Mouse (Mus musculus) CD8-positive naive resting alpha-beta T cell, adult 2 months (primary cell): ENCODE results near the gene 2410002F23Rik.
"Not testable (repeated sequence)": the region's sequence is repeated elsewhere in the genome, so short reads cannot be mapped to it uniquely, and the experiment has no call there.

Experiments used
- DNase-seq, 2 experiments: peaks; one replicate each; pipeline ENCODE4 v3.0.0; 2022; ENCODE audit warnings: low read depth in 2 of 2, low spot score in 2 of 2

Gene 2410002F23Rik

GRCm38 (mm10) chr7:44261147-44261546, 14.6 kb downstream of the 2410002F23Rik start, which contains the start of gene Gm15517:
Gene Gm15517 (plus strand): TSS chr7:44261447.
- no peak for DNase-seq

DNA sequence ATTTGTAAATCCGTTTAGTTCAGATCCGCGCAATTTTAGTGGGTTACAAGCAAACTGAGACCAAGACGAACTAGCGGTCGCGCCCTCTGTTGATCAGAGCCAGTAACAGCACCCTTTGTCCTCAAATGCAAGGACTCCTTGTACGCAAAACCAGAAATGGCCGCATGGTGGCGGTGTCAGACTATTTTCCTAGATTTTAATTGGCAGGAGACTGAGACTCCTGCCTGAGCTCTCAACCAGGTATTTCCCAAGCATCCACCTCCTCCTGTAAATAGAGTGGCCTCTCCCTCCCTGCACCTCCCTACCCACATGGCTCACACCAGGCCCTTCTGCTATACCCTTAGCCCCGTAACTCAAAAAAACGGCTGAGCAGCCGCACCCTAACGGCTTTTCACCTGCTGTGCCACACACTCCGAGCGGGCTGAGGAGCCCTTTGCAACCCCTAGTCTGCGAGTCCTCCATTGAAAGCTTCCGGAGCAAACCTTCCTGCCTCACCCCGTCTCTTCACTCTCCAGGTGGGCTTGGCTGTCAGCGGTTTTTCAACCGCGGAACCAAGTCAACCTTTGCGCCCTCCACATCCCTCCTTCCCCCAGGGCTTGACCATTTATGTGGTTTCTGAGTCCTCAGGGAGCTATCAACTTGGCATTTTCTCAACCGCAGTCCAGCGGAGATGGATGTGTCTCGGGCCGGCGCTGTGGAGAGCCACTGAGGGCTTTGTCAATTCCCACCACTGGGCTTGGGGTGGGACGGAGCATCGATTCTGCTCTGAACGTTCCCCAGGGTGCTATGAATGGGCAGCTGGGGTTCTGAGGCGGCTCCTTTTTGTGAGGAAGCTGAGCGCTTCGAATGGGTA, 16.5 kb downstream of the 2410002F23Rik start:
- peak; percentile 88 to 94 for DNase-seq

- no peak for DNase-seq
Measured at GRCm38 (mm10) chr7:44268117-44268516, 21.6 kb downstream of the 2410002F23Rik start.

DNA sequence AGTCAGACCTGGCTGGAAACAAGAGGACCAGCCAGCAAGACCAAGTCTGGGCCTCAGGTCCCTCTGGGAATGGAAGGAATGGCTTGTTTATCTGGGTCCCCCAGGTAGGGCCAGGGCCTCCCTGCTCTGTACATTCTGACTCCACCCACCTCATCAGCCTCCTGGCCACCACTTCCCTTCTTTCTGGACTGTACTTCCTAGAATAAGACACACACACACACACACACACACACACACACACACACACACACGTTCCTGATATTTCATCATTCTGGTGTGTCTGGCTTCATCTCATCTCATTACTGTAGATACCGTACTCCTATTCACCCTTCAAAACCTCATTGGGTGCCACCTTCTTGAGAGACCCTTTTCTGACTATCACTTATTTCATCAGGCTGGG, 22.9 kb downstream of the 2410002F23Rik start:
- no peak for DNase-seq

GRCm38 (mm10) chr7:44271309-44271708, 24.8 kb downstream of the 2410002F23Rik start:
- DNase-seq, result no peak

DNA sequence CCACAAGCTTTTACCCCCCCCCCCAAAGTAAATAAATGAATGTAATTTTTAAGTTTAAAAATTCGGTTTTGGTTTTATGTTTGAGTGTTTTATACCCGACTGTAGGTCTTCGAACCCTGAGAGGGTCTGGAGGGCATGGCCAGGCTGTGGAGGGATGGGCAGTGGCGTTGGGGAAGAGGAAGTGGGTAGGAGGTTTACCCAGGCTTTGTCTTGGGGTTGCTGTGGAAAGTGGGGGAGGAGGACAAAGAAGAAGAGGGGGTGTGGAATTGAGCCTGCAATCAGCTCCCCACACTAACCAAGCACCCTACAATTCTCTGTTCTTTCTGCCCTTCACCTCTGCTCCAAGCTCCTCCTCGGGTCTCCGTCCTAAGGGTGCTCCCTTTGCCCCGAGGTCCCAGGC, 26.0 kb downstream of the 2410002F23Rik start:
- no peak for DNase-seq

DNA sequence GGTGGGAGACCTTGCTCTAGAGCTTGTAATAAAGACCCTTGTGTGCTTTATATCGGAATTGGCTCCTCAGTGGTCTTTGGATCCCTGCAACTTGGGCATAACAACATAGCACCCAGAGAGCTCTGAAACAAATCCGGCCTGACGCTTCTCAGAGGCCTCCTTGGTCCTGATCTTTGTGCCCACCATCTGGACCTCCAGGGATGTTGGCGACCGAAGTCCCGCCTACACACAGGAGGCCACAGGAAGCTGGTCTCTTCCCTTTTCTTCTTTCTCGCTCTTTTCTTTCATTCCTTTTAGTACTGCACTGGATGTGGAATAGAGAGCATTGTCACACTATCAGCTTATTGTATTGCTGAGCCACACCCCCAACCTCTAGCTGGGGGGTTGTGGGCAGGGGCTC, 26.9 kb downstream of the 2410002F23Rik start:
- no peak for DNase-seq

DNA sequence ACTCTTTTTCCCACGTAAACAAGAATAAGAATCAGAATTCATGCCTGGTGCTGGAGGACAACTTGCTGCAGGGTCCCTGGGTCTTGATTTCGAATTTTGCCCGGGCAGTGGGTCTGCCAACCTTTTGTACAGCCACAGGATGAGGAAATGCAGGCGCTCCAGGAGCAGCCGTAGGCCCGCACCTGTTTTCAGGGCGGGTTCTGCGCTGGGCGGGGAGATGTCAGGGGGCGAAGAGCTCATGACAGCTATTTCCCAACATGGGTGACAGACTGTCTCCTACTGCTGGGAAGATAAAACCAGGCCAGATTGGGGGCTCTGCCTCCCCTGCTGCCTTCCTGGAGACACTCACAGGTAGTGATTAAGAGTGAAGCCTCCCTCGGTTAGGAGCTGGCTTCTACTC, 27.6 kb downstream of the 2410002F23Rik start:
- DNase-seq, result no peak

- DNase-seq, result no peak
Measured at GRCm38 (mm10) chr7:44275546-44275945, 29.0 kb downstream of the 2410002F23Rik start.

DNA sequence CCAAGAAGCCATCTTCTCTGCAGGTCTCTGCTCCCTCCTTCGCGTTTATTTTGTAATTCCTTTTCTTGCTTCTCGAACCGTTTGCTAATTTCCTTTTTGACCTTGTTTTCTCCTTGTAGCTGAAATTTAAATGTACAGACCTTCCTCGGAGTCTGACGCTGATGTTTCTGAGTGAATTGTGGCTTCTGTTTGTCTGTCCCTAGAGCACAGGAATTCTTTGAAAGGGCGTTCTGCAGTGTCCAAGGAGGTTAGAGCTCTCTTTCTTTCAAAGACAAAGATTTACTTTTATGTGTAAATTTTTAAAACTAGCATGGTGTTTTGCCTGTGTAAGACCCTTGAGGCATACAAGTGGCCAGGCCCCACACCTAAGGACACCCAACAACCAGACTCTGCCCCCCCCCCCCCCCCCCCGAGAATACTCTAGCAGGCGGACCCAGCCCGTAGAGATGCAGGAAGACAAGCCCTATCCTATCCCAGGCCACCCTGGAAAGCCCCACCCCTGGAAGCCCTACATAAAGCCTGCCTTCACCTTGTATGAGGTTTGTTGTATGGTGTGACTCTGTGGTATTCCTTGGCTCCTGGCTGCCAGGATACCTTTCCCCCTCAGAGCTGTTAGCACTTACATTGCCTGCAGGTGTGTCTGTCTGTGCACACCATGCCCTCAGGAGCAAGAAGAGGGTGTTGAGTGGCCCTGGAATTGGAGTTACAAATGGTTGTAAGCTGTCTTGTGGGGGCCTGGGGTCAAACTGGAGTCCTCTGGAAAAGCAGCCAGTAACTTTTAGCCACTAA, 30.1 kb downstream of the 2410002F23Rik start:
- DNase-seq, result no peak

DNA sequence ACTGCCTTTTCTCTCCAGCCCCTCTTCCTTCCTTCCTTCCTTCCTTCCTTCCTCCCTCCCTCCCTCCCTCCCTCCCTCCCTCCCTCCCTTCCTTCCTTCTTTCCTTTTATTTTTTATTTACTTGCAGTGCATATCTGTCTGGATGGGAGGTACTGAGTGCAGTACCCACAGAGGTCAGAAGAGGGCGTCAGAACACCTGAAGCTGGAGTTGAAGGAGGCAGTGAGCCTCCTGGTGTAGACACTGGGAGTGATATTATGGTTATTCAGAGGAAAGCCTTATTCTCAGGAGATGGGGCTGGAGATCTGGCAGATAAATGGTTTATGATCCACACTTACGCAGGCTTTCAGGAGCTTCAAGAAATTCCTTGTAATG, 30.7 kb downstream of the 2410002F23Rik start:
- peak in 1 of 2 experiments; percentile 42 for DNase-seq

DNA sequence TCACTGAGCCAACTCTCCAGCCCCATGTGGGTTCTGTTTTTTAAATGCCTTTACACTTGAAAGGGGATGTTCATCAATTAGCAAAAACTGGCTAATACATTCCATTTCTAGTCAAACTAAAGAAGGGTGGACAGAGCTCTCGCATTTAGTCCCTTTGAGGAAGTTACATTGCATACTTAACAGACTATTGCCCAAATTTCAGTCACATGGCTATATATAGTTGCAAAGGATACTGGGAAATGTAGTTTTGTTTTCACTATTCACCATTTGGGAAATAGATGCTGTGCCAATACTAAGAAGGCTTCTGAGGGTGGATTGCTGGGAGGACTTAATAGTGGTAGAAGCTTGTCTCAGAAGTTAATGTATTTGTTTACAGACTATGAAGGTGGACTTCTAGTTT, 34.4 kb downstream of the 2410002F23Rik start:
- DNase-seq, result no peak

DNA sequence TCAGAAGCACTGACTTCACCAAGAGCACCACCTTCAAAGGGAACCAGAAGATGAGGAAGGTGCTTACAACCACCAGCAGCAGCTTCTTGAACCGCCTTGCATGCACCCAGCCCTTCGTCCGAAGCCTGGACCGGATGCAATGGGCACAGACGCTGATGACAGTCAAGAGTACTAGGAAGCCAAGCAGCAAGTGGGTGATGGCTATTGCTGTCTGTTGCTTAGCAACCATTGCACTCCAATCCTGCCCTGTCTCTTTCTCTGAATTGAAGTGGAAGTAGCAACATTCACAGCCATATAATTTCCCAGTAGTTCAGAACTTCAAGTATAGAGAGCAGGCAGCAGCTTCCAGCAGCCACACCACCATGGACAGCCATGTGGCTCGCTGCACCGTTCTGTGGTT, 35.1 kb downstream of the 2410002F23Rik start:
- DNase-seq, result no peak

GRCm38 (mm10) chr7:44287760-44288159, 41.2 kb downstream of the 2410002F23Rik start:
- no peak for DNase-seq

GRCm38 (mm10) chr7:44290986-44291385, 44.5 kb downstream of the 2410002F23Rik start:
- DNase-seq, result no peak

DNA sequence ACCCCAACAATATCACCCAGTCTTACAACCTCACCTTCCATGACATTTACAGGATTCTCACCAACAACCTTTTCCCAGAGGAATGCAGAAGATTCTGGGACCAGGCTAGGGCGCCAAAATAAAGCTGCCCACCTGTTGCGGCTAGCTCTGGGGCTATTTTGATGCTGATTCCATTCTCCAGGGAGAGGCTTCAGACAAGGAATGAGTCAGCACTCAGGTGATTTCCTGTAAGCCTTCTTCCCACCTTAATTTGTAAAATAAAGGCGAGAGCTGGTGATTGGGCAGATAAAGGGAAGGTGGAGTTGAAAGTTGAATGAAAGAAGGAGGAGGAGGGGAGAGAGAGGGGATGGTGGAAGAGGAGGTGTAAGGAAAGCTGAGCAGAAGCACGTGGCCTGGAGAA, 44.9 kb downstream of the 2410002F23Rik start:
- no peak for DNase-seq

DNA sequence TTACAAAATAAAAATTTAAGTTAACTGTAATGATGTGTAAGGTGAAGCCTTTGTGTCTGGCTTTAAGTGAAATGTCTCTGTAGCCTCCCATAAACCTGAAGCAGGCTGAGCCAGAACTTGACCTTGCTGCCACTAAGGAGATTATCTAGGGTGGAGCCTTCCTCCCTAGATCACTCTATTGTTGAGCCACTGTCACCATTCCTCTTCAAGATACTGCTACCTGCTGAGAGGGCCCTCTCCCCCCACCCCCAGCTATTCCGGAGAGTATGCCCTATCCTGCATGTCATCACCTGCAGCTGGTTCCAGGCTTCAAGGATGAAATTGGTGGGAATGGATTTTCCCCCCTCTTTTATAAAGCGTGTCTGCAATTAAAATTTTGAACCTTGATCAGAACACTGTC, 51.0 kb downstream of the 2410002F23Rik start:
- DNase-seq, result not testable (repeated sequence)
